Mouse (Mus musculus) kidney, embryonic 16.5 days (tissue): Measurements from ENCODE around the gene Tet3. TPM values are rescaled to one million over a fixed set of nuclear protein-coding genes. Genes with fewer than 3 reads are reported as not detected.
A peak's percentile ranks its signal among the peaks of the same experiment; 100 is the strongest.

ENCODE experiments used
- ATAC-seq: fragments of 200-750 bp; cut with Nextera tagmentation; 2 replicates; pipeline ENCODE4 v1.8.0; 2017; ENCODE audit warnings: moderate TSS enrichment; ENCODE audit not compliant: low FRiP score, low TSS enrichment
- H3K27ac ChIP-seq: fragments of 300-500 bp; sonication (generic); 2 replicates; pipeline ENCODE4 v1.5.1; 2014; ENCODE audit warnings: low read length
- H3K27me3 ChIP-seq: fragments of 300-500 bp; sonication (generic); 2 replicates; pipeline ENCODE4 v1.6.1; 2014; ENCODE audit warnings: low read length, control low read depth, mixed read lengths; ENCODE audit not compliant: insufficient read depth
- H3K36me3 ChIP-seq: fragments of 300-500 bp; sonication (generic); 2 replicates; pipeline ENCODE4 v1.6.1; 2014; ENCODE audit warnings: low read length, control low read depth, mixed read lengths; ENCODE audit not compliant: insufficient read depth
- H3K4me1 ChIP-seq: fragments of 300-500 bp; sonication (generic); 2 replicates; pipeline ENCODE4 v1.6.1; 2014; ENCODE audit warnings: low read length, control low read depth, mixed read lengths; ENCODE audit not compliant: insufficient read depth
- H3K4me2 ChIP-seq: fragments of 300-500 bp; sonication (generic); replicated peaks from 2 replicates; pipeline ENCODE4 v1.6.1; 2014; ENCODE audit warnings: low read depth, low read length
- H3K4me3 ChIP-seq: fragments of 300-500 bp; sonication (generic); 2 replicates; pipeline ENCODE4 v1.5.1; 2014; ENCODE audit warnings: mild to moderate bottlenecking, low read length
- H3K9ac ChIP-seq: fragments of 300-500 bp; sonication (generic); replicated peaks from 2 replicates; pipeline ENCODE4 v1.6.1; 2014; ENCODE audit warnings: low read length
- H3K9me3 ChIP-seq: fragments of 300-500 bp; sonication (generic); 2 replicates; pipeline ENCODE4 v1.6.1; 2016; ENCODE audit warnings: low read length, control low read depth
- WGBS: fragments of 180-500 bp; shearing (Covaris S2); extraction: QIAGEN DNeasy Blood & Tissue Kit; methylation state at CpG from one replicate; pipeline ENCODE4 v1.1.7; 2014; 5-methylcytosine and 5-hydroxymethylcytosine counted together
- polyA plus RNA-seq: library from polyadenylated mRNA; unstranded; fragments of >200 nt; fragmentation: Nextera tagmentation; extraction: Ambion mirVana; gene quantifications from 2 replicates; pipeline ENCODE4 v1.2.1, GENCODE M21; 2015

The Tet3 gene
- polyA plus RNA-seq, 1 experiment from 2014 or later = 48.9 TPM

DNA sequence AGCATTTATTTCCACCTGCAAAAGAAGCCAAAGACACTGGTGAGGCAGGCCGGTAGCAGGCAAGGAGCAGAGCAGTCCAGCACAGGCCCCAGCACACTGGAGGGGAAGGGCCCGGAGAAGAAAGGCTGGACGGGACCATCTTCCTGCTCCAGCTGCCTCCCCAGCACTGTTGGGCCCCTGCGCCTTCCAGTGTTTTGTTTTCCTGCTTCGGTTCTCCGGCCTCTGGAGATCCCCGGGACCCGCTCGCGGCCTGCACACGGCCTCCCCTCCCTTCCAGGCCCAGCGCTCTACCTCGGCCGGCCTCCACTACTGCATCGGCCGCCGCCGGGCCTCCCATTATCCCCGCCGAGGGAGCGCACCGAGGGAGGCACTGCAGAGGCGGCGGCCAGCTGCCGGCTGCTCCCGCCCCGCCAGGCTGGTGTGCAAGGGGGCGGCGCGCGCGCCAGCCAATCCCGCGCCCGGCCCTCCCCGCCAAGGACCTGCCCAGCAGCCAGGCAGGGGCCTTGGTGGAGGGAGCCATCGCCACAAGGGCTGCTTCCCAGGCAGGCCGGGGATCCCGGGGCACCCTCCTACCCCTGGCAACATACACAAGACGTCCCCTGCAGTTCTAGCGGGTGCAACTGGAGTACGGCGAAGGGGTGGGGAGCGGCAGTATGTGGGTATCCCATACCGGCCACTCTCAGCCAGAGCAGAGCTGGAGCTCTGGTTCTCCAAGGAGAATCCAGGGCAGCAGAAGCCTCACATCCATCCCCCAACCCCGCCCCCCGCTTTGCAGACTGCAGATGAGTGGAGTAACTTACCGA lies 17.4 kb downstream of the Tet3 start:
- Histone ChIP-seq H3K4me2 (peak overlapping the region; percentile 73), H3K4me1 (peaks cover 78% of the 10 kb centered on the region), H3K36me3 (peaks cover 14% of the 10 kb centered on the region; the same call in 1 of the 2 replicates), H3K9me3 (no peaks in the 10 kb centered on the region), H3K27me3 (no peaks in the 10 kb centered on the region), H3K9ac (peak overlapping the region; percentile 77), H3K4me3 (peak overlapping the region; percentile 77), H3K27ac (peak overlapping the region; percentile 92)
- ATAC-seq = peak; percentile 86
- WGBS = 1% methylated on average over 45 of the region's 48 CpGs

GRCm38 (mm10) chr6:83440510-83441258 lies 18.2 kb downstream of the Tet3 start:
- H3K36me3 ChIP-seq = peaks cover 14% of the 10 kb centered on the region; the same call in 1 of the 2 replicates
- H3K27me3 ChIP-seq = no peaks in the 10 kb centered on the region
- H3K9me3 ChIP-seq = no peaks in the 10 kb centered on the region
- peak overlapping the region; percentile 77 for H3K4me3 ChIP-seq
- H3K9ac ChIP-seq = peak overlapping the region; percentile 77
- peak overlapping the region; percentile 73 for H3K4me2 ChIP-seq
- WGBS = 4% methylated on average over 26 of the region's 26 CpGs
- H3K27ac ChIP-seq = peak overlapping the region; percentile 92
- ATAC-seq = peak; percentile 36
- H3K4me1 ChIP-seq = peaks cover 74% of the 10 kb centered on the region

- peak overlapping the region; percentile 77 for H3K9ac ChIP-seq
- H3K4me1 ChIP-seq = peaks cover 69% of the 10 kb centered on the region
- 0 out of 2 replicates have a peak overlapping the region, but pooled peaks have one; percentile 13 for H3K27ac ChIP-seq
- H3K9me3 ChIP-seq = no peaks in the 10 kb centered on the region
- H3K4me3 ChIP-seq = peak overlapping the region; percentile 77
- H3K36me3 ChIP-seq = peaks cover 16% of the 10 kb centered on the region; the same call in 1 of the 2 replicates
- H3K27me3 ChIP-seq = no peaks in the 10 kb centered on the region
- 26% methylated on average over 3 of the region's 3 CpGs for WGBS
- ATAC-seq = no peak
- peak overlapping the region; percentile 73 for H3K4me2 ChIP-seq
Observed at GRCm38 (mm10) chr6:83440197-83440509, 18.7 kb downstream of the Tet3 start.

DNA sequence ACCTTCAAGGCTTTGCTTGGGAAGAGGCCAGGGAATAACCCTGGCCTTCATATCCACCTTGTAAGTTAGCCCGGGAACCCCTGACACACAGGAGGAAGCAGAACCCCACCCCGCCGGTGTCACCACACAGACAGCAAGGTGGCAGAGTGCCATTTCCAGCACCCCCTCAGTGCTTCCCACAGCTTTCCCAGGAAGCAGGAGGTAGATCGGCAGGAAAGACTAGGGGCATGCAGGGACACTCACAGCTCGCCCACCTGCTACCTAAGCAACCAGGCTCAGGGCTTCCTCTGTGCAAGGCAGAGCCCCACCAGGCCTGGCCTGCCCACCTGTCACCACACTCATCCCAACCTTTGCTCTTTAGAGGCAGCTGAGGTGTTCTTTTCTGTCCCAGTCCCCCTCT lies 19.1 kb downstream of the Tet3 start:
- peak overlapping the region; percentile 77 for H3K9ac ChIP-seq
- no peak for ATAC-seq
- H3K4me1 ChIP-seq = peaks cover 65% of the 10 kb centered on the region
- H3K4me2 ChIP-seq = peak overlapping the region; percentile 73
- WGBS = 62% methylated on average over 5 of the region's 5 CpGs
- 0 out of 2 replicates have a peak overlapping the region, but pooled peaks have one; percentile 13 for H3K27ac ChIP-seq
- H3K36me3 ChIP-seq = peaks cover 16% of the 10 kb centered on the region; the same call in 1 of the 2 replicates
- peak overlapping the region; percentile 77 for H3K4me3 ChIP-seq
- H3K27me3 ChIP-seq = no peaks in the 10 kb centered on the region
- no peaks in the 10 kb centered on the region for H3K9me3 ChIP-seq

DNA sequence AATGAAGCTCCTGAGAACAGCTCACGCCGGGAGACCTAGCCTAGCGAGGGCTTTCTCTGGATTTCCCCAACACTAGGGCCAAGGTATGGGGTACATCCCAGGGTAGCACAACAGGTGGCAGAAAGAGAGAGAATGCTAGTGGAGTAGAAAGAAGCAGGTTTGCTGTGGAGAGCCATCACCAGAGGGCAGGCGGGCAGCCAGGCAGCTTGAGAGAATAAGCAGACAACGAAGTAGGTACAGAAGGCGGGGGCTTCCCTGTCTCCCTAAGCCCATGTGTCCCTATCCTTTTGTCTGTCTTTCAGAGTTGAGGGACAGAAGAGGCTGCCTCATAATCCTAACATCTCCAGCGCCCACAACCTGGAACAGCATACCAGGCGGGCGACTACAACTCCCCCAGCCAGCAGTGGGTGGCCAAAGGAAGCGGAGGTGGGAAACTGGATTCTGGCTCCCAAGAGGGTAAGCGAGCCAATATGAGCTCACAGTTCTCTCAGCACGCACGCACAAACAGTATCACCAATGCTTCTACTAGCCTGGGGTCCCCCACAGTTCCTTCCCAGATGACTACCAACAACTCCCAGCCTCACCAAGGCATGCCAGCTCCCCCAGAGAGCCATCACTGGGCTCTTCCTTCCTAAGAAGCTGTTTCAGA lies 19.6 kb downstream of the Tet3 start:
- Histone ChIP-seq H3K4me2 (peak overlapping the region; percentile 73), H3K4me1 (peaks cover 65% of the 10 kb centered on the region), H3K36me3 (peaks cover 16% of the 10 kb centered on the region; the same call in 1 of the 2 replicates), H3K27me3 (no peaks in the 10 kb centered on the region), H3K9ac (peak overlapping the region; percentile 77), H3K9me3 (no peaks in the 10 kb centered on the region), H3K27ac (no peak overlapping the region), H3K4me3 (peak overlapping the region; percentile 77)
- 82% methylated on average over 13 of the region's 13 CpGs for WGBS
- no peak for ATAC-seq

DNA sequence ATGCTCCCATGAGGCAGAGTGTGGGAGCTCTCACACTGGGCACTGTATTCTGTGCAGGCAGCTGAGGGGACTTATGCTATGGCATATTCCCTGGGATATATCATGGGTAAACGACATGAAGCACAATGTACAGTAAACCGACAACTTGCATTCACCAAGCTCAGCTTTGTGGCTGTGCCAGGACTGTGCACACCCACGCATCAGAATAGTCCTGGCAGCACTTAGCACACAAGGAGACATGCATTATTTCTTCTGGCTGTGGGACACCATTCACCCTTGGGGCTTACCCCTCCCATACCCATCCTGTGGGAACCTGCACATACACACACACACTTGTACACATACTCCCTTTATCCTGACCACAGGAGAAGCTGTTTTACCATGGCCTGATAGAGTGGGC lies 20.3 kb downstream of the Tet3 start:
- 0 out of 2 replicates have a peak overlapping the region, but pooled peaks have one; percentile 77 for H3K4me3 ChIP-seq
- WGBS = 79% methylated on average over 3 of the region's 3 CpGs
- peaks cover 16% of the 10 kb centered on the region; the same call in 1 of the 2 replicates for H3K36me3 ChIP-seq
- no peaks in the 10 kb centered on the region for H3K27me3 ChIP-seq
- no peak overlapping the region for H3K9ac ChIP-seq
- no peak for ATAC-seq
- peak overlapping the region; percentile 73; the same call in 1 of the 2 replicates for H3K4me2 ChIP-seq
- no peak overlapping the region for H3K27ac ChIP-seq
- no peaks in the 10 kb centered on the region for H3K9me3 ChIP-seq
- peaks cover 65% of the 10 kb centered on the region for H3K4me1 ChIP-seq

GRCm38 (mm10) chr6:83437802-83438201 lies 21.1 kb downstream of the Tet3 start:
- Histone ChIP-seq H3K9ac (no peak overlapping the region), H3K4me2 (no peak overlapping the region), H3K4me1 (peaks cover 65% of the 10 kb centered on the region), H3K4me3 (no peak overlapping the region), H3K27ac (no peak overlapping the region), H3K27me3 (no peaks in the 10 kb centered on the region), H3K36me3 (peaks cover 19% of the 10 kb centered on the region; the same call in 1 of the 2 replicates), H3K9me3 (no peaks in the 10 kb centered on the region)
- 53% methylated on average over 3 of the region's 3 CpGs for WGBS
- ATAC-seq = no peak

- no peak overlapping the region for H3K4me2 ChIP-seq
- no peaks in the 10 kb centered on the region for H3K9me3 ChIP-seq
- no peaks in the 10 kb centered on the region for H3K27me3 ChIP-seq
- peaks cover 22% of the 10 kb centered on the region; the same call in 1 of the 2 replicates for H3K36me3 ChIP-seq
- H3K9ac ChIP-seq = no peak overlapping the region
- ATAC-seq = no peak
- H3K4me1 ChIP-seq = peaks cover 64% of the 10 kb centered on the region
- no peak overlapping the region for H3K4me3 ChIP-seq
- 72% methylated on average over 3 of the region's 3 CpGs for WGBS
- H3K27ac ChIP-seq = no peak overlapping the region
Observed at GRCm38 (mm10) chr6:83437225-83437624, 21.7 kb downstream of the Tet3 start.

DNA sequence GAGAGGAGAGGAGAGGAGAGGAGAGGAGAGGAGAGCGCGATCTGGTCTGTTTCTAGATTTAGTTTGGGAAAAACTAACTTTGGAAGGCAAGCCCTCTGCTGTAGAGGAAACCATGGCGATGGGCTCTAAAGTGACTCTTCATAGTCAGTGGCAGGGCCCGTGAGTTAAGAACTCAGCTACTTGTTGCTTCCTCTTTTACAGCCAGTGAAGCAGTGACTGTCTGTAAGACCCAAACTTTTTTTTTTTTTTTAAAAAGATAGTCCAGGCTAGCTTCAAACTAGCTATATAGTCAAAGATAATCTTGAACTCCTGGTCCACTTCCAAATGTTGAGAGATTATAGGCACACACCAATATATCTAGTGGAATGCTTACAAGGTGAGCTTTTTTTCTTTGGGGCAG lies 22.3 kb downstream of the Tet3 start:
- Histone ChIP-seq H3K4me3 (no peak overlapping the region), H3K9ac (no peak overlapping the region), H3K9me3 (no peaks in the 10 kb centered on the region), H3K4me1 (peaks cover 62% of the 10 kb centered on the region), H3K4me2 (no peak overlapping the region), H3K27ac (no peak overlapping the region), H3K27me3 (no peaks in the 10 kb centered on the region), H3K36me3 (peaks cover 22% of the 10 kb centered on the region; the same call in 1 of the 2 replicates)
- ATAC-seq = no peak
- 75% methylated on average over 4 of the region's 4 CpGs for WGBS
